Mouse (Mus musculus) brown adipose tissue, adult 24 weeks (tissue): ENCODE data around the gene Slc35a5. TPM values are rescaled to one million over a fixed set of nuclear protein-coding genes. Genes with fewer than 3 reads are reported as not detected.

Experiments used
- H3K27ac ChIP-seq: fragments of 200-500 bp; replicated peaks from 2 replicates; pipeline ENCODE4 v1.5.1; 2012; ENCODE audit warnings: low read depth, mild to moderate bottlenecking, low read length
- H3K4me1 ChIP-seq: fragments of 200-500 bp; 2 replicates; pipeline ENCODE4 v1.6.1; 2012; ENCODE audit warnings: low read length, mixed read lengths; ENCODE audit not compliant: control insufficient read depth, insufficient read depth, insufficient read length
- H3K4me3 ChIP-seq: fragments of 200-500 bp; 2 replicates; pipeline ENCODE4 v1.5.1; 2012; ENCODE audit warnings: low read depth, mild to moderate bottlenecking, low read length, moderate library complexity; ENCODE audit not compliant: insufficient read depth
- polyA plus RNA-seq: library from polyadenylated mRNA; stranded (reverse); fragments of >200 nt; gene quantifications from 2 replicates; pipeline ENCODE4 v1.2.4, GENCODE M21; 2012; ENCODE audit not compliant: missing spikeins, insufficient read depth, insufficient read length

The Slc35a5 gene
- polyA plus RNA-seq: 13.5 and 18.6 TPM in 2 replicates

- Histone ChIP-seq H3K4me1 (peaks cover 6% of the 10 kb centered on the region; the same call in 1 of the 2 replicates), H3K4me3 (peak within 1 kb of the TSS; percentile 74), H3K27ac (peak within 1 kb of the TSS; percentile 95)
Observed at GRCm38 (mm10) chr16:45158522-45159388, at the start of gene Slc35a5, which contains the start of gene Atg3. Slc35a5 (minus strand) TSS chr16:45158706. Atg3 (plus strand) TSS chr16:45158785.

GRCm38 (mm10) chr16:45204859-45205670, 46.6 kb upstream of the Slc35a5 start:
- Histone ChIP-seq H3K4me3 (no peak overlapping the region), H3K27ac (no peak overlapping the region), H3K4me1 (no peaks in the 10 kb centered on the region)

GRCm38 (mm10) chr16:45204438-45204837, 45.9 kb upstream of the Slc35a5 start:
- Histone ChIP-seq H3K27ac (no peak overlapping the region), H3K4me3 (no peak overlapping the region), H3K4me1 (no peaks in the 10 kb centered on the region)

- H3K27ac ChIP-seq: no peak overlapping the region
- H3K4me3 ChIP-seq: no peak overlapping the region
- no peaks in the 10 kb centered on the region for H3K4me1 ChIP-seq
Observed at GRCm38 (mm10) chr16:45201395-45201794, 42.9 kb upstream of the Slc35a5 start.

- Histone ChIP-seq H3K27ac (no peak overlapping the region), H3K4me1 (no peaks in the 10 kb centered on the region), H3K4me3 (no peak overlapping the region)
Observed at GRCm38 (mm10) chr16:45196816-45197215, 38.3 kb upstream of the Slc35a5 start.

GRCm38 (mm10) chr16:45192613-45193012, 34.1 kb upstream of the Slc35a5 start:
- no peak overlapping the region for H3K4me3 ChIP-seq
- no peaks in the 10 kb centered on the region for H3K4me1 ChIP-seq
- H3K27ac ChIP-seq: no peak overlapping the region

GRCm38 (mm10) chr16:45181824-45182223, 23.3 kb upstream of the Slc35a5 start:
- no peaks in the 10 kb centered on the region for H3K4me1 ChIP-seq
- H3K27ac ChIP-seq: no peak overlapping the region
- no peak overlapping the region for H3K4me3 ChIP-seq

- no peak overlapping the region for H3K4me3 ChIP-seq
- H3K4me1 ChIP-seq: no peaks in the 10 kb centered on the region
Observed at GRCm38 (mm10) chr16:45178552-45178951, 20.0 kb upstream of the Slc35a5 start.

GRCm38 (mm10) chr16:45159389-45159716, 847 bp upstream of the Slc35a5 start:
- H3K4me1 ChIP-seq: peaks cover 6% of the 10 kb centered on the region; the same call in 1 of the 2 replicates
- peak overlapping the region; percentile 74 for H3K4me3 ChIP-seq
- peak overlapping the region; percentile 92 for H3K27ac ChIP-seq

More at GRCm38 (mm10) chr16:45178552-45178951, 20.0 kb upstream of the Slc35a5 start:
- no peak overlapping the region for H3K27ac ChIP-seq

- H3K4me3 ChIP-seq: peak overlapping the region; percentile 74
- H3K27ac ChIP-seq: peak overlapping the region; percentile 95
- H3K4me1 ChIP-seq: peaks cover 6% of the 10 kb centered on the region; the same call in 1 of the 2 replicates
Observed at GRCm38 (mm10) chr16:45158136-45158521, 377 bp downstream of the Slc35a5 start.

GRCm38 (mm10) chr16:45154741-45155250, 3.7 kb downstream of the Slc35a5 start:
- no peak overlapping the region for H3K4me3 ChIP-seq
- H3K27ac ChIP-seq: no peak overlapping the region

GRCm38 (mm10) chr16:45148488-45149082, 9.9 kb downstream of the Slc35a5 start:
- H3K27ac ChIP-seq: no peak overlapping the region
- H3K4me1 ChIP-seq: no peaks in the 10 kb centered on the region
- H3K4me3 ChIP-seq: no peak overlapping the region

More at GRCm38 (mm10) chr16:45154741-45155250, 3.7 kb downstream of the Slc35a5 start:
- peaks cover 6% of the 10 kb centered on the region; the same call in 1 of the 2 replicates for H3K4me1 ChIP-seq

- no peak overlapping the region for H3K4me3 ChIP-seq
- H3K27ac ChIP-seq: no peak overlapping the region
- H3K4me1 ChIP-seq: no peaks in the 10 kb centered on the region
Observed at GRCm38 (mm10) chr16:45145119-45145518, 13.4 kb downstream of the Slc35a5 start.

- no peak overlapping the region for H3K27ac ChIP-seq
- no peak overlapping the region for H3K4me3 ChIP-seq
- H3K4me1 ChIP-seq: no peaks in the 10 kb centered on the region
Observed at GRCm38 (mm10) chr16:45142565-45142964, 15.9 kb downstream of the Slc35a5 start.

GRCm38 (mm10) chr16:45141711-45142110, 16.8 kb downstream of the Slc35a5 start:
- no peak overlapping the region for H3K4me3 ChIP-seq
- H3K27ac ChIP-seq: no peak overlapping the region
- H3K4me1 ChIP-seq: no peaks in the 10 kb centered on the region
